Comparison of ENCODE assay signal across 11 mouse cellular contexts in genomic region chr11:117521906-117522780, GRCm38 (mm10). TPM values are rescaled to one million over a fixed set of nuclear protein-coding genes. Genes with fewer than 3 reads are reported as not detected.
DNase-seq lines count a peak whose midpoint lies in the region; ATAC-seq and TF ChIP-seq lines count a peak whose summit lies in the region.
"Had no signal": no experiment of that assay in that cellular context is flagged by ENCODE, and none has a peak within 500 bp of the region (broad histone marks: within the 10 kb centered on the region; RNA-seq: fewer than 3 reads in every experiment).

No protein-coding gene starts in this region.

- no peak for ATAC-seq in megakaryocyte, adult 5-6 weeks (ENCODE audit: poor library complexity, severe bottlenecking)
- no peak for ATAC-seq in forebrain, embryonic 14.5 days
- ATAC-seq in limb, embryonic 13.5 days (ENCODE audit: low FRiP score, low read depth): no peak
- no peak for ATAC-seq in stomach, embryonic 16.5 days (ENCODE audit: insufficient read depth, low FRiP score)
- ATAC-seq in intestine, postnatal 0 days: no peak
- ATAC-seq: Patski had no signal

- peak overlapping the region; percentile 91 for H3K27ac ChIP-seq in forebrain, embryonic 14.5 days (ENCODE audit: low read depth, low read length)
- H3K27ac ChIP-seq in limb, embryonic 13.5 days: peak overlapping the region; percentile 89; the same call in 1 of the 2 replicates
- peak overlapping the region; percentile 82 for H3K27ac ChIP-seq in stomach, embryonic 16.5 days (ENCODE audit: low read length)
- no peak overlapping the region for H3K27ac ChIP-seq in intestine, postnatal 0 days (ENCODE audit: low read depth, low read length)

- WGBS in forebrain, embryonic 14.5 days: 55% methylated on average over 13 of the region's 13 CpGs
- 58% methylated on average over 13 of the region's 13 CpGs for WGBS in limb, embryonic 13.5 days
- 51% methylated on average over 13 of the region's 13 CpGs for WGBS in stomach, embryonic 16.5 days
- WGBS in intestine, postnatal 0 days: 68% methylated on average over 13 of the region's 13 CpGs

- H3K4me2 ChIP-seq in forebrain, embryonic 14.5 days (ENCODE audit: low read length): no peak overlapping the region
- H3K4me2 ChIP-seq in limb, embryonic 13.5 days (replicated peaks): no peak overlapping the region
- no peak overlapping the region for H3K4me2 ChIP-seq in stomach, embryonic 16.5 days (ENCODE audit: low read depth, low read length)
- H3K4me2 ChIP-seq in intestine, postnatal 0 days (replicated peaks; ENCODE audit: low read depth): no peak overlapping the region

- DNase-seq in forebrain, embryonic 14.5 days (ENCODE audit: low spot score): peak; percentile 31
- no peak for DNase-seq in thymus, postnatal 14 days
- DNase-seq in cerebellum, adult 11-12 months: no peak
- DNase-seq: kidney, adult 11 months; spleen, adult 18-20 months had no signal

- no peak overlapping the region for H3K9ac ChIP-seq in forebrain, embryonic 14.5 days (ENCODE audit: low read length)
- H3K9ac ChIP-seq in limb, embryonic 13.5 days: no peak overlapping the region
- no peak overlapping the region for H3K9ac ChIP-seq in stomach, embryonic 16.5 days (ENCODE audit: low read length)
- no peak overlapping the region for H3K9ac ChIP-seq in intestine, postnatal 0 days (ENCODE audit: low read depth, low read length)

- no peaks in the 10 kb centered on the region for H3K4me1 ChIP-seq in megakaryocyte, embryonic 14.5 days
- peaks cover 35% of the 10 kb centered on the region for H3K4me1 ChIP-seq in forebrain, embryonic 14.5 days (ENCODE audit: control insufficient read depth, insufficient read depth, low read length)
- peaks cover 47% of the 10 kb centered on the region for H3K4me1 ChIP-seq in limb, embryonic 13.5 days
- H3K4me1 ChIP-seq in stomach, embryonic 16.5 days (ENCODE audit: control insufficient read depth, insufficient read depth, low read length): peaks cover 21% of the 10 kb centered on the region
- H3K4me1 ChIP-seq in intestine, postnatal 0 days (replicated peaks; ENCODE audit: control insufficient read depth, insufficient read depth, low read length): no peaks in the 10 kb centered on the region

- peaks cover 54% of the 10 kb centered on the region for H3K27me3 ChIP-seq in megakaryocyte, embryonic 14.5 days (replicated peaks)
- no peaks in the 10 kb centered on the region for H3K27me3 ChIP-seq in forebrain, embryonic 14.5 days (replicated peaks; ENCODE audit: control insufficient read depth, insufficient read depth, low read length)
- H3K27me3 ChIP-seq in limb, embryonic 13.5 days: no peaks in the 10 kb centered on the region
- no peaks in the 10 kb centered on the region for H3K27me3 ChIP-seq in stomach, embryonic 16.5 days (ENCODE audit: control insufficient read depth, insufficient read depth, low read length)
- no peaks in the 10 kb centered on the region for H3K27me3 ChIP-seq in intestine, postnatal 0 days (replicated peaks; ENCODE audit: control insufficient read depth, insufficient read depth, low read length)

- H3K4me3 ChIP-seq in megakaryocyte, embryonic 14.5 days (replicated peaks): peak overlapping the region; percentile 65
- no peak overlapping the region for H3K4me3 ChIP-seq in forebrain, embryonic 14.5 days (ENCODE audit: low read depth, low read length)
- H3K4me3 ChIP-seq in limb, embryonic 13.5 days: no peak overlapping the region
- H3K4me3 ChIP-seq in stomach, embryonic 16.5 days (replicated peaks; ENCODE audit: low read length): no peak overlapping the region
- H3K4me3 ChIP-seq in intestine, postnatal 0 days (ENCODE audit: low read depth, low read length): no peak overlapping the region

- H3K9me3 ChIP-seq in megakaryocyte, embryonic 14.5 days: peaks cover 26% of the 10 kb centered on the region
- no peaks in the 10 kb centered on the region for H3K9me3 ChIP-seq in forebrain, embryonic 14.5 days (replicated peaks; ENCODE audit: control insufficient read depth, low read length)
- H3K9me3 ChIP-seq in limb, embryonic 13.5 days: no peaks in the 10 kb centered on the region; the same call in 1 of the 2 replicates
- 0 out of 2 replicates have a peak, but pooled peaks cover 3% of the 10 kb centered on the region for H3K9me3 ChIP-seq in stomach, embryonic 16.5 days (replicated peaks; ENCODE audit: control insufficient read depth, low read length)
- no peaks in the 10 kb centered on the region for H3K9me3 ChIP-seq in intestine, postnatal 0 days (ENCODE audit: control insufficient read depth)

- H3K36me3 ChIP-seq in megakaryocyte, embryonic 14.5 days (replicated peaks; ENCODE audit: low read length): no peaks in the 10 kb centered on the region
- no peaks in the 10 kb centered on the region for H3K36me3 ChIP-seq in forebrain, embryonic 14.5 days (ENCODE audit: control insufficient read depth, insufficient read depth, low read length)
- H3K36me3 ChIP-seq in limb, embryonic 13.5 days: no peaks in the 10 kb centered on the region
- no peaks in the 10 kb centered on the region for H3K36me3 ChIP-seq in stomach, embryonic 16.5 days (ENCODE audit: control insufficient read depth, insufficient read depth, low read length)
- no peaks in the 10 kb centered on the region for H3K36me3 ChIP-seq in intestine, postnatal 0 days (ENCODE audit: control insufficient read depth, insufficient read depth)

- no peak for TF ChIP-seq CTCF in intestine, postnatal 0 days (IDR thresholded peaks at IDR 0.05; ENCODE audit: low read depth)

RNA-seq across cellular contexts. Expression of gene Gm11733, which starts 38.0 kb away (rescaled TPM):
- polyA plus RNA-seq in megakaryocyte, embryonic 14.5 days (2012; ENCODE audit: insufficient read depth, low replicate concordance): not detected in 2 replicates
- total RNA-seq in megakaryocyte, adult 5-6 weeks (2015): not detected in 2 replicates
- not detected in 2 replicates for total RNA-seq in megakaryocyte, adult 5-6 weeks (2017)
- polyA plus RNA-seq in forebrain, embryonic 14.5 days (2014; fragmentation: Nextera tagmentation; extraction: Ambion mirVana): 0.09 and 0.11 TPM in 2 replicates
- polyA plus RNA-seq in limb, embryonic 13.5 days (2015; fragmentation: Nextera tagmentation; extraction: Ambion mirVana): not detected in 2 replicates
- polyA plus RNA-seq in stomach, embryonic 16.5 days (2015; fragmentation: Nextera tagmentation; extraction: Ambion mirVana): not detected in 2 replicates
- not detected in 2 replicates for polyA plus RNA-seq in intestine, postnatal 0 days (2015; fragmentation: Nextera tagmentation; extraction: Ambion mirVana)
